Mouse (Mus musculus): ENCODE results near the gene Actrt2.

Gene Actrt2

GRCm38 (mm10) chr4:154667767-154668166, at the start of gene Actrt2:
Actrt2 (minus strand) TSS chr4:154667867.
- no peak for DNase-seq (ENCODE audit: low read depth, low spot score)
- no peaks in the 10 kb centered on the region for H3K27me3 ChIP-seq (ENCODE audit: control insufficient read depth, insufficient read depth, low read length, poor library complexity, severe bottlenecking)
- no peaks in the 10 kb centered on the region for H3K36me3 ChIP-seq (ENCODE audit: control insufficient read depth, insufficient read depth, low read length, poor library complexity, severe bottlenecking)

GRCm38 (mm10) chr4:154709391-154710107, 41.9 kb upstream of the Actrt2 start:
- H3K27me3 ChIP-seq (ENCODE audit: control insufficient read depth, insufficient read depth, low read length, poor library complexity, severe bottlenecking), result no peaks in the 10 kb centered on the region
- DNase-seq (ENCODE audit: low read depth, low spot score), result no peak
- no peaks in the 10 kb centered on the region for H3K36me3 ChIP-seq (ENCODE audit: control insufficient read depth, insufficient read depth, low read length, poor library complexity, severe bottlenecking)

GRCm38 (mm10) chr4:154708811-154709210, 41.1 kb upstream of the Actrt2 start:
- Histone ChIP-seq H3K27me3 (ENCODE audit: control insufficient read depth, insufficient read depth, low read length, poor library complexity, severe bottlenecking) (no peaks in the 10 kb centered on the region), H3K36me3 (ENCODE audit: control insufficient read depth, insufficient read depth, low read length, poor library complexity, severe bottlenecking) (no peaks in the 10 kb centered on the region)
- DNase-seq (ENCODE audit: low read depth, low spot score), result no peak

DNA sequence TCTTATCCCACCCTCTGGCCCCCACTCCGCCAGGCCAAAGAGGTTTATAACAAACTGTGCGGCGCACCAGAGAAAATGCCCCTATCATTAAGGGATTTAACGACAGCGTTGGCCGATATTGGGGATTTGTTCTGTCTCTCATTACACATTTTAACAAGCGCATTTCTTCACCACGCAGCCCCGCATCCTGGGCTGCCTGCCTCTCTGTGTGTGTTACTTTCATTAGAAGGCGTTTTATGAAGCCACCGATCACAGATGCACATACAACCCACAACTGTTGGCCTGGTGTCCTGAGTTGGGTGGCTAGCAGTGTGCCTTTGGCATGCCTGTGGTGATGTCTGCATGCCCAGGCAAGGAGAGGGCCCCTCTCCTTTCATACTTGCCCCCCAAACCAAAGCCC, 40.6 kb upstream of the Actrt2 start:
- H3K36me3 ChIP-seq (ENCODE audit: control insufficient read depth, insufficient read depth, low read length, poor library complexity, severe bottlenecking), result no peaks in the 10 kb centered on the region
- no peak for DNase-seq (ENCODE audit: low read depth, low spot score)
- no peaks in the 10 kb centered on the region for H3K27me3 ChIP-seq (ENCODE audit: control insufficient read depth, insufficient read depth, low read length, poor library complexity, severe bottlenecking)

GRCm38 (mm10) chr4:154707521-154707920, 39.9 kb upstream of the Actrt2 start:
- Histone ChIP-seq H3K27me3 (ENCODE audit: control insufficient read depth, insufficient read depth, low read length, poor library complexity, severe bottlenecking) (no peaks in the 10 kb centered on the region), H3K36me3 (ENCODE audit: control insufficient read depth, insufficient read depth, low read length, poor library complexity, severe bottlenecking) (no peaks in the 10 kb centered on the region)
- DNase-seq (ENCODE audit: low read depth, low spot score), result no peak

DNA sequence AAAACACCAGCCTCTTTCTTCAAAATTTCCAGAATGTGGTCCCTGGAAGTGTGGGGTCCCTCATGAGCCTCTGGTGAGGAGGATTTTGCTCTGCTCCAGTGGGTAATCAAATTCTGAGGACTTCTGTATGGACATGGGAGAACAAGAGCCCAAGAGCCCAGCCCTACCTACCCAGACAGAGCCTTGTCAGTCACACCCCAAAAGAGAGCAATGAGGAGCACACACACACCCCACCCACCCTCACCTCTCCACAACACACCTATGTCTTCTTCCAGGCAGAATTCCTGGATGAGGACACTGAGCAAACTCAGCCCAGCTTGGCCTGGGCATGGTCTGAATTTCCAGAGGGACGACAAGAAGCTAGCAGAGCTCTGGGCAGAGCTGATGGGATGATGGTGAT, 38.8 kb upstream of the Actrt2 start:
- H3K27me3 ChIP-seq (ENCODE audit: control insufficient read depth, insufficient read depth, low read length, poor library complexity, severe bottlenecking), result no peaks in the 10 kb centered on the region

DNA sequence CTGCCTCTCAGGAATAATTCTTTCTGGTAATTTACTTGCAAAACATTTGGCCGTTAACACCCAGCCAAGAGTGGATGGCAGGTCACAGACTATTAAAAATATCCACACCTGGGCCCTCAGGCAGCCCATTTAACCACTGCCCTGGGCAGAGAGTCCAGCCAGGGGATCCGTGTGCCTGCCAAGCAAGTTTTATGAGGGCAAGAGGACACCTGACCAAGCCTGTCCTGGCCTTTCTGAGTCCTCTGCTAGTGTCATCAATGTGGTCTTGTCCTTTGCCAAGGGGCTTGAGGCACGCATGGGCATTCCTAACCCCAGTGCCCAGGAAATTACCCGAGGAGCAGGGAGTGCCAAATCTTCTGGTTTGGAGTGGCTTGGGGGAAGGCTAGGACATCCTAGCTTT, 38.0 kb upstream of the Actrt2 start:
- Histone ChIP-seq H3K27me3 (ENCODE audit: control insufficient read depth, insufficient read depth, low read length, poor library complexity, severe bottlenecking) (no peaks in the 10 kb centered on the region), H3K36me3 (ENCODE audit: control insufficient read depth, insufficient read depth, low read length, poor library complexity, severe bottlenecking) (no peaks in the 10 kb centered on the region)
- no peak for DNase-seq (ENCODE audit: low read depth, low spot score)

More for the DNA sequence above, 38.8 kb upstream of the Actrt2 start:
- no peak for DNase-seq (ENCODE audit: low read depth, low spot score)
- no peaks in the 10 kb centered on the region for H3K36me3 ChIP-seq (ENCODE audit: control insufficient read depth, insufficient read depth, low read length, poor library complexity, severe bottlenecking)

GRCm38 (mm10) chr4:154705056-154705455, 37.4 kb upstream of the Actrt2 start:
- no peaks in the 10 kb centered on the region for H3K27me3 ChIP-seq (ENCODE audit: control insufficient read depth, insufficient read depth, low read length, poor library complexity, severe bottlenecking)
- H3K36me3 ChIP-seq (ENCODE audit: control insufficient read depth, insufficient read depth, low read length, poor library complexity, severe bottlenecking), result no peaks in the 10 kb centered on the region
- no peak for DNase-seq (ENCODE audit: low read depth, low spot score)

DNA sequence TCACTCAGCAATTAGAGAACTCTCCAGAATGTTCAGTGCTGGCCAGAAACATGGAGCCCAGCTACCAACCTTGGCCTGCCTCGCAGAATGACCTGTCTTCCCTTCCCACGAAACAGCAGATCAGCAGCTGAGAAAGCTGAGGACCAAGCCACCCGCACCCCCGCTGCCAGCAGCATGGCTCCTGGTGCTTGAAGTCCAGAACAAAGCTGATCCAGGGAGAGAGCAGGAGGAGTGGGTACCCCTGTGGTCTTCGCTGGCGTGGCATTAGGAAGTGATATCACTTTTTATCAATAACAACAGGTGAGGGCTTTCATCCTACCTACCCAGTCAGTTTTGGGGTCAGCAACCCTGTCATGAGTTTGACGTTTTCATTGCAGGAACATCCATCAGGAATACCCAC, 36.9 kb upstream of the Actrt2 start:
- no peak for DNase-seq (ENCODE audit: low read depth, low spot score)
- Histone ChIP-seq H3K27me3 (ENCODE audit: control insufficient read depth, insufficient read depth, low read length, poor library complexity, severe bottlenecking) (no peaks in the 10 kb centered on the region), H3K36me3 (ENCODE audit: control insufficient read depth, insufficient read depth, low read length, poor library complexity, severe bottlenecking) (no peaks in the 10 kb centered on the region)

- Histone ChIP-seq H3K36me3 (ENCODE audit: control insufficient read depth, insufficient read depth, low read length, poor library complexity, severe bottlenecking) (no peaks in the 10 kb centered on the region), H3K27me3 (ENCODE audit: control insufficient read depth, insufficient read depth, low read length, poor library complexity, severe bottlenecking) (no peaks in the 10 kb centered on the region)
- DNase-seq (ENCODE audit: low read depth, low spot score), result no peak
Measured at GRCm38 (mm10) chr4:154703426-154704070, 35.9 kb upstream of the Actrt2 start.

- DNase-seq (ENCODE audit: low read depth, low spot score), result no peak
- Histone ChIP-seq H3K27me3 (ENCODE audit: control insufficient read depth, insufficient read depth, low read length, poor library complexity, severe bottlenecking) (no peaks in the 10 kb centered on the region), H3K36me3 (ENCODE audit: control insufficient read depth, insufficient read depth, low read length, poor library complexity, severe bottlenecking) (no peaks in the 10 kb centered on the region)
Measured at GRCm38 (mm10) chr4:154702931-154703330, 35.3 kb upstream of the Actrt2 start.

GRCm38 (mm10) chr4:154702186-154702585, 34.5 kb upstream of the Actrt2 start:
- H3K27me3 ChIP-seq (ENCODE audit: control insufficient read depth, insufficient read depth, low read length, poor library complexity, severe bottlenecking), result no peaks in the 10 kb centered on the region
- no peak for DNase-seq (ENCODE audit: low read depth, low spot score)
- H3K36me3 ChIP-seq (ENCODE audit: control insufficient read depth, insufficient read depth, low read length, poor library complexity, severe bottlenecking), result no peaks in the 10 kb centered on the region

DNA sequence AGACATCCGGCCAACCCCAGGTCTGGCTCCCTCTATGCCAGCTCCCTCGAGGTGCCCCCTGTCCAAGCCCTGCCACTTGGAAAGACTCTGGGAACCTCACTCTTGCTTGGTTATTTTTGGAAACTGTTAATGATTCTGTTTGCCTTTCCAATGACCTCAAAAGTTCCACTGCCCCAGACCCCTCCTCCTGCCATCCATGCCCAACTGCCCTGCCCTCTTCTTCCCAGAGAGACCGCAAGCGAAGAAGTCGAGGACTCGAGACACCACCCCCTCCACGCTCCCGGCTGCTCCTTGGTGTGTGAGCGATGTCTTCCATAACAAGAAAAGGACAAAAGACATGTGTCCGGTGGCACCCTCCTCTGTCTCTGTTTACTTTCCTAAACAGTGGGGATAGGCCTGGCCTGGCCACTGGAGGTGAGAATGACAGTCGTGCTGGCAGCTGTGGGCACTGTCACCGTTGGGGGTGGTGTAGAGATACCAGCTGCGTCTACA, 33.3 kb upstream of the Actrt2 start:
- DNase-seq (ENCODE audit: low read depth, low spot score), result no peak
- H3K27me3 ChIP-seq (ENCODE audit: control insufficient read depth, insufficient read depth, low read length, poor library complexity, severe bottlenecking), result no peaks in the 10 kb centered on the region
- no peaks in the 10 kb centered on the region for H3K36me3 ChIP-seq (ENCODE audit: control insufficient read depth, insufficient read depth, low read length, poor library complexity, severe bottlenecking)

DNA sequence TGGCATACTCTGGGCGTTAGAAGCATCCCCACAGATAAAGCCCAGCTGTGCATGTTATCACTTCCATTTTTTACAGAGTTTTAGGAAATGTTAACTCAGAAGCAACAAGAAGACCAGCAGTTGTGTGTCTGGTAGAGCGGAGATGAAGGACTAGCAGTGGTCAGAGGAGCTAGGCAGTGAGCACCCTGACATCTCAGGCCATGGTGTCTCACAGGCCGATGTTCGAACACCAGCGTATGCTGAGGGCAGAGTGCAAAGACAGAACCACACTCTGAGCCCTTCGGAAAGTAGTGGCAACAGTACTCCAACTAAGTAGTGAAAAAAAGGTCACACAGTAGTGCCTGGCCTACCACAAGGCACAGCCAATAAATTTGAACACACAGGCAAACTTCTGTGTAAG, 32.8 kb upstream of the Actrt2 start:
- H3K27me3 ChIP-seq (ENCODE audit: control insufficient read depth, insufficient read depth, low read length, poor library complexity, severe bottlenecking), result no peaks in the 10 kb centered on the region
- no peaks in the 10 kb centered on the region for H3K36me3 ChIP-seq (ENCODE audit: control insufficient read depth, insufficient read depth, low read length, poor library complexity, severe bottlenecking)
- DNase-seq (ENCODE audit: low read depth, low spot score), result no peak

DNA sequence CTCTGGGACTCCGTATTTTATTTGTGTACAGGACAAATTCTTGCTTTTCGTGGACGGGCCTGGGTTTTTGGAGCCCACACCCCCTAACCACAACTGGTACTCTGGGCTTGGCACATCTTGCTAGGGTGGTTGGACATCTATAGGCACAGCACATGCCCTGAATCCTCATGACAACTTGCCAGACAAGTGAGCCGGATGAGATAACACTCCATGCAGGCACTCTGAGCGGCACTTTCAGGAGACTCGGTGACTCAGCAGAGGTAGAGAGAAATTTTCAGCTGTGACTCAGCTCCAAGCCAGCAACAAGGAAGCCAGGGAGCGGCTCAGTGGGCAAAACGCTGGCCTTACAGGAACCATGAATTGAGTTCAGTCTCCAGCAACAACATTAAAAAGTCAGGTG, 31.6 kb upstream of the Actrt2 start:
- Histone ChIP-seq H3K36me3 (ENCODE audit: control insufficient read depth, insufficient read depth, low read length, poor library complexity, severe bottlenecking) (no peaks in the 10 kb centered on the region), H3K27me3 (ENCODE audit: control insufficient read depth, insufficient read depth, low read length, poor library complexity, severe bottlenecking) (no peaks in the 10 kb centered on the region)
- DNase-seq (ENCODE audit: low read depth, low spot score), result no peak

Measured in splenic B cell, adult 2 months (primary cell).